Mouse (Mus musculus) CH12.LX (cell line): Measurements from ENCODE around the gene Rhox13. TPM values are rescaled to one million over a fixed set of nuclear protein-coding genes. Genes with fewer than 3 reads are reported as not detected.

ENCODE experiments used
- DNase-seq: peaks from one replicate; pipeline ENCODE4 v3.0.0-alpha.2; 2013; ENCODE audit errors: extremely low read depth
- H3K27ac ChIP-seq: 2 replicates; pipeline ENCODE4 v1.5.1; 2012; ENCODE audit warnings: low read depth, mild to moderate bottlenecking, control low read depth, moderate library complexity; ENCODE audit not compliant: insufficient read depth
- H3K27me3 ChIP-seq: replicated peaks from 2 replicates; pipeline ENCODE3; 2012; ENCODE audit warnings: inconsistent platforms
- H3K36me3 ChIP-seq, 2 experiments: replicated peaks in 1 of 2; 2 replicates each; pipeline versions ENCODE3 to v1.6.1; 2012; ENCODE audit warnings: inconsistent platforms in 1 of 2, low read length in 1 of 2, mild to moderate bottlenecking in 1 of 2, mixed read lengths in 1 of 2, moderate library complexity in 1 of 2; ENCODE audit not compliant: control insufficient read depth in 1 of 2, insufficient read depth in 1 of 2
- H3K4me1 ChIP-seq, 2 experiments: 2 replicates each; pipeline ENCODE4 v1.6.1; 2012; ENCODE audit warnings: inconsistent platforms in 1 of 2, moderate library complexity in 1 of 2; ENCODE audit not compliant: insufficient read depth in 2 of 2, control insufficient read depth in 1 of 2
- H3K4me2 ChIP-seq: 2 replicates; pipeline ENCODE4 v1.6.1; 2012; ENCODE audit warnings: low read depth, mild to moderate bottlenecking, control low read depth; ENCODE audit not compliant: poor library complexity, insufficient read depth, severe bottlenecking
- H3K4me3 ChIP-seq, 3 experiments: fragments of 150-350 bp in 1 of 3; sonication (generic) in 1 of 3; replicated peaks in 1 of 3; 2 replicates each; pipeline versions ENCODE3 to v1.5.1; 2011 to 2012; ENCODE audit warnings: low read depth in 2 of 3, low read length in 2 of 3, mild to moderate bottlenecking in 2 of 3, moderate library complexity in 2 of 3, control low read depth in 1 of 3, improper control_type of control experiment in 1 of 3, inconsistent platforms in 1 of 3, mixed read lengths in 1 of 3; ENCODE audit not compliant: poor library complexity in 1 of 3
- H3K79me2 ChIP-seq: replicated peaks from 2 replicates; pipeline ENCODE4 v1.6.1; 2012; ENCODE audit warnings: mild to moderate bottlenecking, moderate library complexity; ENCODE audit not compliant: control insufficient read depth, poor library complexity, insufficient read depth, severe bottlenecking; ENCODE audit errors: extremely low read depth
- H3K9ac ChIP-seq: 2 replicates; pipeline ENCODE4 v1.6.1; 2012; ENCODE audit warnings: low read depth, mild to moderate bottlenecking, control low read depth, moderate library complexity; ENCODE audit not compliant: insufficient read depth
- H3K9me3 ChIP-seq: replicated peaks from 2 replicates; pipeline ENCODE3; 2012; ENCODE audit warnings: low read length, inconsistent platforms, mixed read lengths
- BHLHE40 ChIP-seq: IDR thresholded peaks from 2 replicates; pipeline ENCODE4 v1.6.1; 2011; ENCODE audit warnings: mild to moderate bottlenecking, low read depth, low read length, improper control_type of control experiment
- CHD2 ChIP-seq: IDR thresholded peaks from 2 replicates; pipeline ENCODE4 v1.6.1; 2011; ENCODE audit warnings: low read length, improper control_type of control experiment
- CTCF ChIP-seq, 2 experiments: IDR thresholded peaks in 1 of 2; conservative IDR thresholded peaks in 1 of 2; 2 replicates each; pipeline ENCODE4 v1.5.1; 2011 to 2012; ENCODE audit warnings: low read depth in 2 of 2, low read length in 2 of 2, improper control_type of control experiment in 1 of 2, inconsistent platforms in 1 of 2, mild to moderate bottlenecking in 1 of 2, moderate library complexity in 1 of 2
- ELF1 ChIP-seq: IDR thresholded peaks from 2 replicates; pipeline ENCODE4 v1.6.1; 2014; ENCODE audit warnings: low read depth, mild to moderate bottlenecking, inconsistent platforms, low read length, improper control_type of control experiment
- EP300 ChIP-seq: IDR thresholded peaks from 2 replicates; pipeline ENCODE4 v1.6.1; 2011; ENCODE audit warnings: low read length, improper control_type of control experiment
- GABPA ChIP-seq: IDR thresholded peaks from 2 replicates; pipeline ENCODE4 v1.6.1; 2012; ENCODE audit warnings: low read depth, low read length, improper control_type of control experiment, inconsistent platforms; ENCODE audit not compliant: insufficient replicate concordance
- HCFC1 ChIP-seq: IDR thresholded peaks from 2 replicates; pipeline ENCODE4 v1.6.1; 2012; ENCODE audit warnings: low read depth, mild to moderate bottlenecking, inconsistent platforms, low read length, improper control_type of control experiment
- IRF4 ChIP-seq: IDR thresholded peaks from 2 replicates; pipeline ENCODE4 v1.6.1; 2014; ENCODE audit warnings: low read depth, mild to moderate bottlenecking, inconsistent platforms, low read length, improper control_type of control experiment
- JUN ChIP-seq: IDR thresholded peaks from 2 replicates; pipeline ENCODE4 v1.6.1; 2011; ENCODE audit warnings: low read depth, mild to moderate bottlenecking, low read length, improper control_type of control experiment, moderate library complexity; ENCODE audit not compliant: insufficient read depth
- JUND ChIP-seq: conservative IDR thresholded peaks from 2 replicates; pipeline ENCODE4 v1.6.1; 2011; ENCODE audit warnings: low read depth, low read length, improper control_type of control experiment
- KAT2A ChIP-seq: IDR thresholded peaks from 2 replicates; pipeline ENCODE4 v1.6.1; 2012; ENCODE audit warnings: low read length, improper control_type of control experiment, inconsistent platforms; ENCODE audit not compliant: insufficient replicate concordance
- MAFK ChIP-seq: IDR thresholded peaks from 2 replicates; pipeline ENCODE4 v1.6.1; 2011; ENCODE audit warnings: low read length, improper control_type of control experiment; ENCODE audit not compliant: insufficient replicate concordance
- MAZ ChIP-seq: IDR thresholded peaks from 2 replicates; pipeline ENCODE4 v1.6.1; 2012; ENCODE audit warnings: low read depth, mild to moderate bottlenecking, inconsistent platforms, low read length, improper control_type of control experiment, moderate library complexity
- NRF1 ChIP-seq: IDR thresholded peaks from 2 replicates; pipeline ENCODE4 v1.6.1; 2014; ENCODE audit warnings: low read depth, mild to moderate bottlenecking, inconsistent platforms, low read length, improper control_type of control experiment, moderate library complexity
- PAX5 ChIP-seq: IDR thresholded peaks from 2 replicates; pipeline ENCODE4 v1.6.1; 2012; ENCODE audit warnings: low read length, inconsistent platforms, mixed read lengths
- POLR2A ChIP-seq: IDR thresholded peaks from 2 replicates; pipeline ENCODE4 v1.6.1; 2011; ENCODE audit warnings: low read depth, mild to moderate bottlenecking, improper control_type of control experiment, low read length
- POLR2AphosphoS2 ChIP-seq: IDR thresholded peaks from 2 replicates; pipeline ENCODE4 v1.6.1; 2011; ENCODE audit warnings: low read depth, low read length, improper control_type of control experiment
- RAD21 ChIP-seq: IDR thresholded peaks from 2 replicates; pipeline ENCODE4 v1.6.1; 2011; ENCODE audit warnings: low read depth, mild to moderate bottlenecking, low read length, improper control_type of control experiment, moderate library complexity
- RCOR1 ChIP-seq: conservative IDR thresholded peaks from 2 replicates; pipeline ENCODE4 v1.6.1; 2012; ENCODE audit warnings: low read depth, mild to moderate bottlenecking, inconsistent platforms, low read length, improper control_type of control experiment
- SIN3A ChIP-seq: IDR thresholded peaks from 2 replicates; pipeline ENCODE4 v1.6.1; 2012; ENCODE audit warnings: low read length, improper control_type of control experiment, inconsistent platforms
- SMC3 ChIP-seq: IDR thresholded peaks from 2 replicates; pipeline ENCODE4 v1.6.1; 2011; ENCODE audit warnings: low read depth, low read length, improper control_type of control experiment
- TBP ChIP-seq: conservative IDR thresholded peaks from 2 replicates; pipeline ENCODE4 v1.6.1; 2011; ENCODE audit warnings: low read depth, low read length, improper control_type of control experiment
- TCF12 ChIP-seq: IDR thresholded peaks from 2 replicates; pipeline ENCODE4 v1.6.1; 2014; ENCODE audit warnings: low read depth, mild to moderate bottlenecking, inconsistent platforms, low read length, improper control_type of control experiment
- USF1 ChIP-seq: IDR thresholded peaks from 2 replicates; pipeline ENCODE4 v1.6.1; 2014; ENCODE audit warnings: low read depth, mild to moderate bottlenecking, inconsistent platforms, low read length, improper control_type of control experiment
- ZC3H11A ChIP-seq: IDR thresholded peaks from 2 replicates; pipeline ENCODE4 v1.6.1; 2012; ENCODE audit warnings: low read depth, mild to moderate bottlenecking, inconsistent platforms, low read length, improper control_type of control experiment
- ZNF384 ChIP-seq: IDR thresholded peaks from 2 replicates; pipeline ENCODE4 v1.6.1; 2012; ENCODE audit warnings: low read depth, low read length, improper control_type of control experiment, inconsistent platforms
- dilution Hi-C: fragments of 300-500 bp; cut with MboI; formaldehyde crosslinking; loops from 2 replicates; pipeline ENCODE4 v1.14.3; 2020; ENCODE audit warnings: low sequenced_read_pairs; ENCODE audit not compliant: extremely low pct_unique_long_range_greater_than_20kb, extremely low pct_ligation_motif_present
- in situ Hi-C: fragments of 300-500 bp; cut with MboI; formaldehyde crosslinking; loops from 3 replicates; pipeline ENCODE4 v1.14.3; 2019; ENCODE audit warnings: low sequenced_read_pairs, low pct_ligation_motif_present, low pct_unique_long_range_greater_than_20kb, mixed read lengths
- polyA plus RNA-seq: library from polyadenylated mRNA; unstranded; fragments of >175 nt; gene quantifications from 2 replicates; pipeline ENCODE4 v1.2.1, GENCODE M21; 2012; ENCODE audit warnings: low read depth; ENCODE audit not compliant: insufficient read length
- total RNA-seq, 2 experiments: library from RNA; depleted of rRNA; stranded (reverse); fragments of 300-350 nt in 1 of 2; fragments of >200 nt in 1 of 2; gene quantifications; 2 replicates each; pipeline ENCODE4 v1.2.3; 2012 to 2014

Gene Rhox13
- total and polyA plus RNA-seq, 3 experiments: 2.6 to 280 (median 12.9) TPM

GRCm38 (mm10) chrX:38121478-38121877, 459 bp downstream of the Rhox13 start (continued):
- TF ChIP-seq PAX5 (no peak), JUN (no peak), EP300 (no peak), SIN3A (peak; percentile 69), CHD2 (no peak), RCOR1 (no peak), ZNF384 (no peak), SMC3 (no peak), MAFK (no peak), USF1 (no peak), KAT2A (no peak)

- Histone ChIP-seq H3K27me3 (no peaks in the 10 kb centered on the region), H3K4me2 (no peak overlapping the region), H3K9me3 (no peaks in the 10 kb centered on the region), H3K9ac (no peak overlapping the region), H3K4me1 (peaks cover 4 to 14% of the 10 kb centered on the region in 2 experiments; a peak in 3 of 4 replicates), H3K36me3 (no peaks in the 10 kb centered on the region), H3K27ac (no peak overlapping the region), H3K4me3 (no peak overlapping the region), H3K79me2 (no peaks in the 10 kb centered on the region)
- TF ChIP-seq CTCF (conservative IDR thresholded peaks at IDR 0.05 in 1 of 2, IDR thresholded peaks at IDR 0.05 in 1 of 2; ENCODE audit: low read depth in 2 of 2, low read length in 2 of 2) (peak in 1 of 2 experiments; percentile 41; a peak in 2 of 4 replicates), TCF12 (no peak), USF1 (no peak), GABPA (no peak), HCFC1 (no peak)
- in situ Hi-C loops: no loop called here
- dilution Hi-C loops: no loop called here
- no peak for DNase-seq
Observed at GRCm38 (mm10) chrX:38159097-38159496, 38.1 kb downstream of the Rhox13 start.

GRCm38 (mm10) chrX:38165315-38165714, 44.3 kb downstream of the Rhox13 start:
- Histone ChIP-seq H3K79me2 (no peaks in the 10 kb centered on the region), H3K9ac (no peak overlapping the region), H3K4me1 (peaks cover 10 to 22% of the 10 kb centered on the region in 2 experiments), H3K27ac (no peak overlapping the region), H3K36me3 (no peaks in the 10 kb centered on the region), H3K9me3 (no peaks in the 10 kb centered on the region), H3K4me2 (peak overlapping the region; percentile 44; the same call in 1 of the 2 replicates), H3K4me3 (no peak overlapping the region), H3K27me3 (no peaks in the 10 kb centered on the region)
- no peak for DNase-seq
- dilution Hi-C loops: no loop called here
- in situ Hi-C loops: no loop called here
- TF ChIP-seq EP300: no peak
- no peak for TF ChIP-seq POLR2A
- no peak for TF ChIP-seq RAD21
- TF ChIP-seq BHLHE40: no peak
- peak; percentile 59; the same call in 1 of the 2 replicates for TF ChIP-seq JUND
- no peak for TF ChIP-seq NRF1
- TF ChIP-seq ZC3H11A: no peak
- TF ChIP-seq ZNF384: peak; percentile 92
- no peak for TF ChIP-seq POLR2AphosphoS2
- no peak for TF ChIP-seq IRF4
- peak; percentile 31 for TF ChIP-seq JUN
- TF ChIP-seq ELF1: no peak
- no peak for TF ChIP-seq SIN3A
- no peak for TF ChIP-seq MAZ
- no peak for TF ChIP-seq HCFC1
- no peak for TF ChIP-seq TBP
